Mouse (Mus musculus): ENCODE data around the gene Pdap1. TPM values are rescaled to one million over a fixed set of nuclear protein-coding genes. Genes with fewer than 3 reads are reported as not detected.
"Not testable (repeated sequence)": the region's sequence is repeated elsewhere in the genome, so short reads cannot be mapped to it uniquely, and the experiment has no call there.

Pdap1 gene
- polyA plus RNA-seq, 1 experiment, result 22.7 TPM

DNA sequence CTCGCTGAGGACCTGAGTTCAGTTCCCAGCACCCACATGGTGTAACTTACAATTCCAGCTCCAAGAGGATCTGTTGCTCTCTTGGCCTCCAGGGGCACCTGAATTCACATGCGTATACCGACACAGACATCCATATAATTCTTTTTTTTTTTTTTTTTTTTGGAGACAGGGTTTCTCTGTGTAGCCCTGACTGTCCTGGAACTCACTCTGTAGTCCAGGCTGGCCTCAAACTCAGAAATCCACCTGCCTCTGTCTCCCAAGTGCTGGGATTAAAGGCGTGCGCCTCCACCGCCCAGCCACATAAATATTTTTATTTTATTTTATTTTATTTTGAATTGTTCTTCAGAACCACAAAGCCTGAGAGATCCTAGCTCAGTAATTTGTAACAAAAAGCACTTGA, 56.8 kb downstream of the Pdap1 start:
- not testable (repeated sequence) for DNase-seq (ENCODE audit: low read depth)

DNA sequence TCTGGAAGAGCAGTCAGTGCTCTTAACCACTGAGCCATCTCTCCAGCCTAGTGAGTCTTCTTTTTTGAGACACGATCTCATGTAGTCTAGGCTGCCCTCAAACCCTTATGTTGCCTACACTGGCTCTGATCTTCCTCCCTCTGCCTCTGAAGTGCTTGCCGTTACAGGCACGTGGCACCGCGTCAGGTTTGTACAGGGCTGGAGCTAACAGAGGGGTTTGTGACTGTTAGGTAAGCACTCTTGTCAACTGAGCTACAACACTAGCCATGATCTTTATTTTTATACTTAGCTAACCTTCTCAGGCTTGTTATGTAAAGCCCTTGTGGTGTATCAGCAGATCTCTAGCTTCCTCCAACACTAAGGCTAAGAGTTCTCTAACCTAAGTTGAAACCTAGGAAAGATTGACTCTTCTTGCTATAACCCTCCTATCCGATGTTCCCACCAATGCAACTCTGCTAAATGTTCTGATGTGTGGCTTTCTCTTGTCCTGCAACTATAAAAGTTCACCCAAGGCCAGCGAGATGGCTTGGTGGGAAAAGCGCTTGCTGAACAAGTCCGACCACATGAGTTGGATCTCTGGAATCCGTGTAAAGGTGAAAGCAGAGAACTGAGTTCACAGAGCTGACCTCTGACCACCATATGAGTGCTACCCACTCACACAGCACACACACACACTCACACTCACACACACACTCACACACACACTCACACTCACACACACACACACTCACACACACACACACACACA, 58.0 kb downstream of the Pdap1 start:
- no peak for DNase-seq (ENCODE audit: low read depth)

Other genes with a start within 250 kb of the Pdap1 start
- gene Smurf1, start 174.4 kb downstream of the Pdap1 start, polyA plus RNA-seq (2012; rRNA removed), result 29.6 and 29.8 TPM in 2 replicates
- gene Gm4871, start 107.5 kb downstream of the Pdap1 start, polyA plus RNA-seq (2012; rRNA removed), result 0.13 TPM in 1 of 2 replicates, not detected in the other
- 0.53 TPM in 1 of 2 replicates, not detected in the other for gene 1700018F24Rik, start 97.2 kb downstream of the Pdap1 start, polyA plus RNA-seq (2012; rRNA removed)
- gene Arpc1a, start 56.4 kb downstream of the Pdap1 start, polyA plus RNA-seq (2012; rRNA removed), result 175 and 197 TPM in 2 replicates
- 0.05 TPM in 1 of 2 replicates, not detected in the other for gene Kpna7, start 56.2 kb downstream of the Pdap1 start, polyA plus RNA-seq (2012; rRNA removed)
- 563 and 599 TPM in 2 replicates for gene Arpc1b, start 26.0 kb downstream of the Pdap1 start, polyA plus RNA-seq (2012; rRNA removed)
- 42.6 and 72.1 TPM in 2 replicates for gene Bud31, start 124 bp upstream of the Pdap1 start, polyA plus RNA-seq (2012; rRNA removed)
- 15.8 and 17.7 TPM in 2 replicates for gene Ptcd1, start 26.9 kb upstream of the Pdap1 start, polyA plus RNA-seq (2012; rRNA removed)
- gene Cpsf4, start 27.0 kb upstream of the Pdap1 start, polyA plus RNA-seq (2012; rRNA removed), result 24.4 and 25.7 TPM in 2 replicates
- 136 and 153 TPM in 2 replicates for gene Atp5j2, start 51.8 kb upstream of the Pdap1 start, polyA plus RNA-seq (2012; rRNA removed)
- 4.4 and 4.7 TPM in 2 replicates for gene Zkscan14, start 61.6 kb upstream of the Pdap1 start, polyA plus RNA-seq (2012; rRNA removed)
- gene Zkscan5, start 64.3 kb upstream of the Pdap1 start, polyA plus RNA-seq (2012; rRNA removed), result 8.2 and 8.4 TPM in 2 replicates
- gene Zfp655, start 91.5 kb upstream of the Pdap1 start, polyA plus RNA-seq (2012; rRNA removed), result 17.6 and 23.9 TPM in 2 replicates
- gene Zscan25, start 140.3 kb upstream of the Pdap1 start, polyA plus RNA-seq (2012; rRNA removed), result 18.0 and 21.9 TPM in 2 replicates
- gene Cyp3a57, start 205.0 kb upstream of the Pdap1 start, polyA plus RNA-seq (2012; rRNA removed), result not detected in 2 replicates